Mouse (Mus musculus) MEL (cell line): ENCODE data around the gene Ppcs. TPM values are rescaled to one million over a fixed set of nuclear protein-coding genes. Genes with fewer than 3 reads are reported as not detected.

Experiments
- DNase-seq: peaks from one replicate; pipeline ENCODE4 v3.0.0; 2011; ENCODE audit warnings: low read depth, low spot score
- H3K27ac ChIP-seq: 2 replicates; pipeline ENCODE4 v1.5.1; 2012; ENCODE audit warnings: low read depth, mild to moderate bottlenecking, control low read depth, low read length, moderate library complexity; ENCODE audit not compliant: control insufficient read depth
- H3K27me3 ChIP-seq, 2 experiments: fragments of 150-350 bp in 1 of 2; sonication (generic) in 1 of 2; 2 replicates each; pipeline ENCODE4 v1.6.1; 2012; ENCODE audit warnings: low read length in 2 of 2, mild to moderate bottlenecking in 2 of 2, improper control_type of control experiment in 1 of 2, moderate library complexity in 1 of 2; ENCODE audit not compliant: insufficient read depth in 2 of 2, control insufficient read depth in 1 of 2
- H3K36me3 ChIP-seq, 2 experiments: 2 replicates each; pipeline ENCODE4 v1.6.1; 2012 to 2014; ENCODE audit warnings: low read length in 2 of 2, improper control_type of control experiment in 1 of 2, inconsistent platforms in 1 of 2, mild to moderate bottlenecking in 1 of 2; ENCODE audit not compliant: insufficient read depth in 2 of 2, control insufficient read depth in 1 of 2
- H3K4me1 ChIP-seq, 2 experiments: fragments of 150-350 bp in 1 of 2; sonication (generic) in 1 of 2; 2 replicates each; pipeline ENCODE4 v1.6.1; 2012; ENCODE audit warnings: low read length in 2 of 2, improper control_type of control experiment in 1 of 2, mild to moderate bottlenecking in 1 of 2; ENCODE audit not compliant: insufficient read depth in 2 of 2, control insufficient read depth in 1 of 2
- H3K4me3 ChIP-seq, 2 experiments: fragments of 150-350 bp in 1 of 2; sonication (generic) in 1 of 2; 2 replicates each; pipeline ENCODE4 v1.5.1; 2012; ENCODE audit warnings: low read depth in 2 of 2, low read length in 2 of 2, mild to moderate bottlenecking in 2 of 2, moderate library complexity in 2 of 2, control low read depth in 1 of 2, improper control_type of control experiment in 1 of 2; ENCODE audit not compliant: control insufficient read depth in 1 of 2, insufficient read depth in 1 of 2
- H3K79me2 ChIP-seq: 2 replicates; pipeline ENCODE4 v1.6.1; 2012; ENCODE audit warnings: mild to moderate bottlenecking, low read length, moderate library complexity; ENCODE audit not compliant: control insufficient read depth, poor library complexity, insufficient read depth
- H3K9ac ChIP-seq: 2 replicates; pipeline ENCODE4 v1.6.1; 2012; ENCODE audit warnings: low read depth, mild to moderate bottlenecking, control low read depth, low read length, moderate library complexity; ENCODE audit not compliant: control insufficient read depth, poor library complexity, severe bottlenecking
- H3K9me3 ChIP-seq: fragments of 150-350 bp; sonication (generic); replicated peaks from 2 replicates; pipeline ENCODE4 v1.6.1; 2012; ENCODE audit warnings: mild to moderate bottlenecking, low read length, improper control_type of control experiment, moderate library complexity; ENCODE audit not compliant: insufficient read depth
- CTCF ChIP-seq, 3 experiments: IDR thresholded peaks in 2 of 3; conservative IDR thresholded peaks in 1 of 3; 2 replicates each; pipeline ENCODE4 v1.5.1; 2011 to 2012; ENCODE audit warnings: low read length in 3 of 3, low read depth in 2 of 3, mild to moderate bottlenecking in 2 of 3, improper control_type of control experiment in 1 of 3, inconsistent platforms in 1 of 3, mixed read lengths in 1 of 3, moderate library complexity in 1 of 3; ENCODE audit not compliant: control insufficient read depth in 1 of 3, insufficient read depth in 1 of 3, poor library complexity in 1 of 3, severe bottlenecking in 1 of 3
- GABPA ChIP-seq: IDR thresholded peaks from 2 replicates; pipeline ENCODE4 v1.6.1; 2012; ENCODE audit warnings: low read depth, mild to moderate bottlenecking, inconsistent platforms, low read length, improper control_type of control experiment, moderate library complexity
- HCFC1 ChIP-seq: IDR thresholded peaks from 2 replicates; pipeline ENCODE4 v1.6.1; 2012; ENCODE audit warnings: low read depth, mild to moderate bottlenecking, inconsistent platforms, low read length, improper control_type of control experiment, moderate library complexity
- MAX ChIP-seq: IDR thresholded peaks from 2 replicates; pipeline ENCODE4 v1.6.1; 2011; ENCODE audit warnings: low read length, improper control_type of control experiment
- RAD21 ChIP-seq: IDR thresholded peaks from 2 replicates; pipeline ENCODE4 v1.6.1; 2011; ENCODE audit warnings: mild to moderate bottlenecking, low read depth, low read length, improper control_type of control experiment
- SMC3 ChIP-seq: IDR thresholded peaks from 2 replicates; pipeline ENCODE4 v1.6.1; 2011; ENCODE audit warnings: low read depth, low read length, improper control_type of control experiment
- TAL1 ChIP-seq: IDR thresholded peaks from 2 replicates; pipeline ENCODE4 v1.6.1; 2012; ENCODE audit warnings: mild to moderate bottlenecking, inconsistent platforms, low read length, moderate library complexity, mixed read lengths
- USF1 ChIP-seq: IDR thresholded peaks from 2 replicates; pipeline ENCODE4 v1.6.1; 2014; ENCODE audit warnings: low read depth, mild to moderate bottlenecking, inconsistent platforms, low read length, improper control_type of control experiment, moderate library complexity
- polyA plus RNA-seq, 2 experiments: library from polyadenylated mRNA; stranded (reverse) in 1 of 2; unstranded in 1 of 2; fragments of >175 nt in 1 of 2; fragments of >200 nt in 1 of 2; gene quantifications; 2 replicates each; pipeline versions ENCODE4 v1.2.1 to v1.2.4; 2012; ENCODE audit warnings: low replicate concordance in 2 of 2, low read depth in 1 of 2; ENCODE audit not compliant: insufficient read length in 2 of 2, insufficient read depth in 1 of 2, missing spikeins in 1 of 2
- total RNA-seq: library from RNA; depleted of rRNA; stranded (reverse); fragments of 300-350 nt; gene quantifications from 2 replicates; pipeline ENCODE4 v1.2.3, GENCODE M21; 2012; rRNA removed

Ppcs gene
- total and polyA plus RNA-seq, 3 experiments, result 7.4 to 8.4 TPM; not detected in 1

GRCm38 (mm10) chr4:119381471-119382190, 40.6 kb downstream of the Ppcs start:
- DNase-seq, result peak; percentile 57
- Histone ChIP-seq H3K9ac (no peak overlapping the region), H3K36me3 (no peaks in the 10 kb centered on the region), H3K9me3 (no peaks in the 10 kb centered on the region), H3K4me3 (no peak overlapping the region), H3K79me2 (no peaks in the 10 kb centered on the region), H3K27me3 (peaks cover 2 to 3% of the 10 kb centered on the region in 2 experiments), H3K27ac (no peak overlapping the region), H3K4me1 (no peaks in the 10 kb centered on the region)
- TF ChIP-seq RAD21 (peak; percentile 41), MAX (no peak), SMC3 (peak; percentile 62), CTCF (IDR thresholded peaks at IDR 0.05 in 2 of 3, conservative IDR thresholded peaks at IDR 0.05 in 1 of 3; ENCODE audit: control insufficient read depth in 1 of 3, insufficient read depth in 1 of 3, low read depth in 2 of 3, low read length in 3 of 3, poor library complexity in 1 of 3, severe bottlenecking in 1 of 3) (peak; percentile 50 to 55 (median 51); a peak in 5 of 6 replicates)

GRCm38 (mm10) chr4:119369460-119369859, 52.8 kb downstream of the Ppcs start:
- DNase-seq, result peak; percentile 28

More at GRCm38 (mm10) chr4:119369460-119369859, 52.8 kb downstream of the Ppcs start:
- no peaks in the 10 kb centered on the region for H3K79me2 ChIP-seq
- no peak overlapping the region for H3K4me3 ChIP-seq
- no peaks in the 10 kb centered on the region for H3K4me1 ChIP-seq
- H3K27ac ChIP-seq, result no peak overlapping the region
- H3K9me3 ChIP-seq, result no peaks in the 10 kb centered on the region
- no peaks in the 10 kb centered on the region; a peak in 2 of 4 replicates for H3K27me3 ChIP-seq
- H3K9ac ChIP-seq, result no peak overlapping the region
- no peak for TF ChIP-seq USF1
- peak; percentile 45 for TF ChIP-seq RAD21
- peak; percentile 19 to 59 (median 51); a peak in 4 of 6 replicates for TF ChIP-seq CTCF (IDR thresholded peaks at IDR 0.05 in 2 of 3, conservative IDR thresholded peaks at IDR 0.05 in 1 of 3; ENCODE audit: control insufficient read depth in 1 of 3, insufficient read depth in 1 of 3, low read depth in 2 of 3, low read length in 3 of 3, poor library complexity in 1 of 3, severe bottlenecking in 1 of 3)
- TF ChIP-seq HCFC1, result no peak
- TF ChIP-seq SMC3, result peak; percentile 59
- TF ChIP-seq TAL1, result no peak
- no peak for TF ChIP-seq GABPA
- no peaks in the 10 kb centered on the region for H3K36me3 ChIP-seq

Other genes with a start within 250 kb of the Ppcs start
- gene Zfp691, start 248.2 kb downstream of the Ppcs start, total RNA-seq, result 6.3 and 6.7 TPM in 2 replicates
- gene Zfp691, start 248.2 kb downstream of the Ppcs start, polyA plus RNA-seq, result 1 to 10 TPM in 1 of 2 experiments, not detected in 1; 9.9 TPM
- gene Ermap, start 232.4 kb downstream of the Ppcs start, total RNA-seq, result 125 and 138 TPM in 2 replicates
- 100 to 1,000 TPM in 1 of 2 experiments, 10 to 100 TPM in 1; 44.1 to 247 TPM for gene Ermap, start 232.4 kb downstream of the Ppcs start, polyA plus RNA-seq
- 63.7 and 64.7 TPM in 2 replicates for gene Svbp, start 227.1 kb downstream of the Ppcs start, total RNA-seq
- 100 to 1,000 TPM in 1 of 2 experiments, not detected in 1; 131 TPM for gene Svbp, start 227.1 kb downstream of the Ppcs start, polyA plus RNA-seq
- not detected in 2 replicates for gene Tmem269, start 204.2 kb downstream of the Ppcs start, total RNA-seq
- under 1 TPM in 1 of 2 experiments, not detected in 1; 0.07 TPM for gene Tmem269, start 204.2 kb downstream of the Ppcs start, polyA plus RNA-seq
- gene AU022252, start 189.7 kb downstream of the Ppcs start, total RNA-seq, result 12.3 and 12.8 TPM in 2 replicates
- 10 to 100 TPM in 1 of 2 experiments, not detected in 1; 24.9 TPM for gene AU022252, start 189.7 kb downstream of the Ppcs start, polyA plus RNA-seq
- 12.9 and 15.7 TPM in 2 replicates for gene P3h1, start 189.5 kb downstream of the Ppcs start, total RNA-seq
- gene P3h1, start 189.5 kb downstream of the Ppcs start, polyA plus RNA-seq, result 10 to 100 TPM in 1 of 2 experiments, not detected in 1; 30.2 TPM
- gene Cldn19, start 167.0 kb downstream of the Ppcs start, total RNA-seq, result not detected in 2 replicates
- not detected for gene Cldn19, start 167.0 kb downstream of the Ppcs start, polyA plus RNA-seq
- 979 and 1,115 TPM in 2 replicates for gene Ybx1, start 127.8 kb downstream of the Ppcs start, total RNA-seq
- 1,000 to 10,000 TPM; 2,172 to 2,666 TPM for gene Ybx1, start 127.8 kb downstream of the Ppcs start, polyA plus RNA-seq
- 211 and 246 TPM in 2 replicates for gene Ppih, start 101.9 kb downstream of the Ppcs start, total RNA-seq
- 100 to 1,000 TPM; 140 to 199 TPM for gene Ppih, start 101.9 kb downstream of the Ppcs start, polyA plus RNA-seq
- not detected in 2 replicates for gene Ccdc30, start 6.9 kb downstream of the Ppcs start, total RNA-seq
- not detected for gene Ccdc30, start 6.9 kb downstream of the Ppcs start, polyA plus RNA-seq
- gene Zmynd12, start 394 bp upstream of the Ppcs start, total RNA-seq, result not detected in 2 replicates
- gene Zmynd12, start 394 bp upstream of the Ppcs start, polyA plus RNA-seq, result under 1 TPM in 1 of 2 experiments, not detected in 1; 0.04 TPM
- not detected in 2 replicates for gene Rimkla, start 70.2 kb upstream of the Ppcs start, total RNA-seq
- not detected for gene Rimkla, start 70.2 kb upstream of the Ppcs start, polyA plus RNA-seq
- 11.0 and 11.7 TPM in 2 replicates for gene Foxj3, start 114.6 kb upstream of the Ppcs start, total RNA-seq
- 10 to 100 TPM in 1 of 2 experiments, not detected in 1; 27.0 TPM for gene Foxj3, start 114.6 kb upstream of the Ppcs start, polyA plus RNA-seq
- gene Frg2f1, start 117.1 kb upstream of the Ppcs start, total RNA-seq, result 1.2 and 1.5 TPM in 2 replicates
- gene Frg2f1, start 117.1 kb upstream of the Ppcs start, polyA plus RNA-seq, result 1 to 10 TPM in 1 of 2 experiments, not detected in 1; 2.0 TPM
- gene Guca2a, start 215.3 kb upstream of the Ppcs start, total RNA-seq, result not detected in 2 replicates
- not detected for gene Guca2a, start 215.3 kb upstream of the Ppcs start, polyA plus RNA-seq
- gene Guca2b, start 236.5 kb upstream of the Ppcs start, total RNA-seq, result not detected in 2 replicates
- gene Guca2b, start 236.5 kb upstream of the Ppcs start, polyA plus RNA-seq, result not detected